Mouse (Mus musculus) G1E (cell line): Measurements from ENCODE around the gene Macrod2. TPM values are rescaled to one million over a fixed set of nuclear protein-coding genes. Genes with fewer than 3 reads are reported as not detected.

Experiments used
- ATAC-seq: 2 replicates; pipeline ENCODE4 v1.8.0; 2016; ENCODE audit warnings: mild to moderate bottlenecking; ENCODE audit not compliant: insufficient number of reproducible peaks, poor library complexity, low FRiP score, severe bottlenecking; ENCODE audit errors: extremely low read depth
- DNase-seq: peaks from one replicate; pipeline ENCODE4 v3.0.0; 2012; ENCODE audit warnings: low spot score
- H3K27me3 ChIP-seq: 2 replicates; pipeline ENCODE4 v1.6.1; 2012; ENCODE audit warnings: mild to moderate bottlenecking, low read length, inconsistent platforms; ENCODE audit not compliant: insufficient read depth
- H3K36me3 ChIP-seq: replicated peaks from 2 replicates; pipeline ENCODE3; 2012; ENCODE audit warnings: mild to moderate bottlenecking, inconsistent platforms
- H3K4me1 ChIP-seq: 2 replicates; pipeline ENCODE4 v1.6.1; 2012; ENCODE audit warnings: low read depth, low read length, inconsistent platforms, mixed read lengths; ENCODE audit not compliant: insufficient read depth
- H3K4me3 ChIP-seq: 2 replicates; pipeline ENCODE4 v1.5.1; 2012; ENCODE audit warnings: low read depth, mild to moderate bottlenecking, inconsistent platforms, low read length, moderate library complexity, mixed read lengths
- H3K9me3 ChIP-seq: replicated peaks from 2 replicates; pipeline ENCODE4 v1.6.1; 2012; ENCODE audit warnings: inconsistent platforms
- CTCF ChIP-seq: IDR thresholded peaks from 2 replicates; pipeline ENCODE4 v1.5.1; 2012; ENCODE audit warnings: low read depth, low read length, inconsistent platforms, mixed read lengths
- GATA1 ChIP-seq: IDR thresholded peaks from 2 replicates; pipeline ENCODE4 v1.6.1; 2012; ENCODE audit warnings: borderline replicate concordance, low read length, inconsistent platforms, mixed read lengths
- GATA2 ChIP-seq: IDR thresholded peaks from 2 replicates; pipeline ENCODE4 v1.6.1; 2012; ENCODE audit warnings: low read depth, low read length, inconsistent platforms, borderline replicate concordance
- POLR2AphosphoS5 ChIP-seq: IDR thresholded peaks from 2 replicates; pipeline ENCODE4 v1.6.1; 2012; ENCODE audit warnings: low read depth, low read length, inconsistent platforms; ENCODE audit not compliant: insufficient replicate concordance
- TAL1 ChIP-seq: conservative IDR thresholded peaks from 2 replicates; pipeline ENCODE4 v1.6.1; 2012; ENCODE audit warnings: low read depth, low read length, inconsistent platforms, mixed read lengths
- polyA plus RNA-seq: library from polyadenylated mRNA; stranded (reverse); fragments of >175 nt; gene quantifications from 2 replicates; pipeline ENCODE4 v1.2.3, GENCODE M21; 2012
- total RNA-seq, 2 experiments: library from RNA; stranded (forward) in 1 of 2; stranded (reverse) in 1 of 2; fragments of 200-1000 nt in 1 of 2; fragments of >200 nt in 1 of 2; fragmentation: Nextera tagmentation in 1 of 2; gene quantifications; 2 replicates each; pipeline ENCODE4 v1.2.3; 2014 to 2017

Gene Macrod2
- total and polyA plus RNA-seq, 3 experiments: 0.38 TPM; not detected in 2

GRCm38 (mm10) chr2:141817546-141818180, 1422.6 kb downstream of the Macrod2 start:
- H3K4me1 ChIP-seq: no peaks in the 10 kb centered on the region
- no peaks in the 10 kb centered on the region for H3K36me3 ChIP-seq
- no peak overlapping the region for H3K4me3 ChIP-seq
- no peaks in the 10 kb centered on the region for H3K27me3 ChIP-seq
- DNase-seq: no peak
- 0 out of 2 replicates have a peak, but pooled peaks cover 5% of the 10 kb centered on the region for H3K9me3 ChIP-seq
- no peak for TF ChIP-seq CTCF
- TF ChIP-seq TAL1: no peak
- no peak for TF ChIP-seq POLR2AphosphoS5
- TF ChIP-seq GATA2: no peak
- no peak for TF ChIP-seq GATA1
- no peak for ATAC-seq

GRCm38 (mm10) chr2:141820795-141821194, 1425.7 kb downstream of the Macrod2 start:
- Histone ChIP-seq H3K9me3 (0 out of 2 replicates have a peak, but pooled peaks cover 7% of the 10 kb centered on the region), H3K4me3 (no peak overlapping the region), H3K27me3 (no peaks in the 10 kb centered on the region), H3K4me1 (no peaks in the 10 kb centered on the region), H3K36me3 (no peaks in the 10 kb centered on the region)
- ATAC-seq: no peak
- no peak for TF ChIP-seq POLR2AphosphoS5
- TF ChIP-seq TAL1: no peak
- TF ChIP-seq GATA2: no peak
- TF ChIP-seq CTCF: no peak
- TF ChIP-seq GATA1: no peak
- no peak for DNase-seq

- Histone ChIP-seq H3K4me1 (no peaks in the 10 kb centered on the region), H3K36me3 (no peaks in the 10 kb centered on the region)
- no peak for ATAC-seq
Observed at GRCm38 (mm10) chr2:141825606-141826495, 1430.7 kb downstream of the Macrod2 start.

GRCm38 (mm10) chr2:141830496-141830895, 1435.4 kb downstream of the Macrod2 start:
- Histone ChIP-seq H3K27me3 (no peaks in the 10 kb centered on the region), H3K36me3 (no peaks in the 10 kb centered on the region), H3K4me1 (no peaks in the 10 kb centered on the region), H3K9me3 (peaks cover 2% of the 10 kb centered on the region; the same call in 1 of the 2 replicates), H3K4me3 (no peak overlapping the region)
- no peak for DNase-seq
- TF ChIP-seq TAL1 (no peak), POLR2AphosphoS5 (no peak), CTCF (no peak), GATA1 (no peak), GATA2 (no peak)
- ATAC-seq: no peak

More at GRCm38 (mm10) chr2:141825606-141826495, 1430.7 kb downstream of the Macrod2 start:
- Histone ChIP-seq H3K27me3 (no peaks in the 10 kb centered on the region), H3K4me3 (no peak overlapping the region), H3K9me3 (peaks cover 3% of the 10 kb centered on the region; the same call in 1 of the 2 replicates)
- TF ChIP-seq GATA1 (no peak), TAL1 (no peak), CTCF (no peak), POLR2AphosphoS5 (no peak), GATA2 (no peak)
- DNase-seq: no peak

- H3K4me3 ChIP-seq: no peak overlapping the region
- H3K27me3 ChIP-seq: no peaks in the 10 kb centered on the region
- H3K9me3 ChIP-seq: peaks cover 2% of the 10 kb centered on the region; the same call in 1 of the 2 replicates
- no peak for ATAC-seq
- no peak for TF ChIP-seq GATA2
- no peaks in the 10 kb centered on the region for H3K36me3 ChIP-seq
- no peak for DNase-seq
- H3K4me1 ChIP-seq: no peaks in the 10 kb centered on the region
Observed at GRCm38 (mm10) chr2:141831515-141831914, 1436.4 kb downstream of the Macrod2 start.

- no peaks in the 10 kb centered on the region for H3K27me3 ChIP-seq
- DNase-seq (no peak), ATAC-seq (no peak)
- no peaks in the 10 kb centered on the region for H3K36me3 ChIP-seq
- 0 out of 2 replicates have a peak, but pooled peaks cover 4% of the 10 kb centered on the region for H3K9me3 ChIP-seq
- H3K4me3 ChIP-seq: no peak overlapping the region
- no peaks in the 10 kb centered on the region for H3K4me1 ChIP-seq
- no peak for TF ChIP-seq CTCF
Observed at GRCm38 (mm10) chr2:141834156-141834782, 1439.2 kb downstream of the Macrod2 start.
